Mouse (Mus musculus) lung, adult 2 months (tissue): ENCODE measurements around the gene Ppp1r8. TPM values are rescaled to one million over a fixed set of nuclear protein-coding genes. Genes with fewer than 3 reads are reported as not detected.
A peak's percentile ranks its signal among the peaks of the same experiment; 100 is the strongest.

ENCODE experiments used
- DNase-seq: peaks from one replicate; pipeline ENCODE4 v3.0.0; 2022
- H3K4me1 ChIP-seq: fragments of 200-500 bp; 2 replicates; pipeline ENCODE4 v1.6.1; 2011; ENCODE audit warnings: low read length; ENCODE audit not compliant: control insufficient read depth, insufficient read depth
- H3K4me3 ChIP-seq: fragments of 200-500 bp; replicated peaks from 2 replicates; pipeline ENCODE3; 2011; ENCODE audit warnings: low read depth, mild to moderate bottlenecking, control low read depth, low read length; ENCODE audit errors: extremely low read depth
- CTCF ChIP-seq: fragments of 200-500 bp; IDR thresholded peaks from 2 replicates; pipeline ENCODE4 v1.5.1; 2011; ENCODE audit warnings: mild to moderate bottlenecking, low read length, control low read depth; ENCODE audit not compliant: insufficient read depth
- POLR2A ChIP-seq: fragments of 200-500 bp; IDR thresholded peaks from 2 replicates; pipeline ENCODE4 v1.6.1; 2011; ENCODE audit warnings: low read depth, mild to moderate bottlenecking, control low read depth, low read length, borderline replicate concordance; ENCODE audit errors: extremely low read depth
- WGBS: fragments of 180-500 bp; shearing (Covaris S2); methylation state at CpG from one replicate; pipeline ENCODE4 v1.1.7; 2018; 5-methylcytosine and 5-hydroxymethylcytosine counted together
- polyA plus RNA-seq: library from polyadenylated mRNA; depleted of rRNA; stranded (reverse); fragments of >200 nt; gene quantifications from 2 replicates; pipeline ENCODE4 v1.2.3, GENCODE M21; 2012

Ppp1r8 gene
- polyA plus RNA-seq, 1 experiment = 29.9 TPM

DNA sequence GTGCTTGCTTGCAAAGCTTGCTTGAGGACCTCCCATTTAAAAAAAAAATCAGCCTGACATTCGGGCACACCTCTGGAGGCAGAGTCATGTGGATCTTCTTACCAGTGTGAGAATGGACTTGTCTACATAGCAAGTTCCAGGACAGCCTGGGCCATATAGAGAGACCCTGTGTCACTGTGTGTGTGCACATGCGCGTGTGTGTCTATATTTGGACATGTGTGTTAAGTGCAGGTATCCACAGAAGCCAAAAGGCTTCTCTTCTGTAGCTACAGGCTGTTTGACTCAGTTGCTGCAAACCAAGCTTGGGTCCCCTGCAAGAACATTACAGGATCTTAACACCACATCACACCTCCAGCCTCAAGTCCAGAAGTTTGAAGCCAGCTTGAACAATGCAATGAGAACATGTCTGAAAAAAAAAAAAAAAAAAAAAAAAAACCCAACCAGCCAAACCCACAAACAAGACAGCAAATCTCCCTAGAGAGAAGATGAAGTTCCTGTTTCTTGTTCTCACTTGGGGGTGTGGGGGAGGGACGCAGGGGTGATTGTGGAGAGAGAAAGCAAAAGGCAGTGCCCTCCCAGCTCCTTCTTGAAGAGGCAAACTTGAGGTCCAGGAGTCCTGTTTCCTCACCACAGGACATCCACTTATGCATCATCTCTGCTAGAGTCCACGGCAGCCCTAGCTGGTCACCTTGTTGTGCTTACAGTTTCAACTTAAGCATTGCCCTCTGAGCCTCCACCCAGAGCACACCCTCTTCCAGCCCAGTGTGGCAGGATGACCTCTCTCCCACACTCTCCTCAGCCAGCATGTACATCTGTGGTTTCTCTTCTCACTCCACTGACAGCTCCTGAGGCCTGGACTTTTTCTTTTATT lies 35.0 kb downstream of the Ppp1r8 start:
- 43% methylated on average over 5 of the region's 5 CpGs for WGBS
- DNase-seq = no peak
- Histone ChIP-seq H3K4me3 (no peak overlapping the region), H3K4me1 (no peaks in the 10 kb centered on the region)
- TF ChIP-seq CTCF (no peak), POLR2A (no peak)

DNA sequence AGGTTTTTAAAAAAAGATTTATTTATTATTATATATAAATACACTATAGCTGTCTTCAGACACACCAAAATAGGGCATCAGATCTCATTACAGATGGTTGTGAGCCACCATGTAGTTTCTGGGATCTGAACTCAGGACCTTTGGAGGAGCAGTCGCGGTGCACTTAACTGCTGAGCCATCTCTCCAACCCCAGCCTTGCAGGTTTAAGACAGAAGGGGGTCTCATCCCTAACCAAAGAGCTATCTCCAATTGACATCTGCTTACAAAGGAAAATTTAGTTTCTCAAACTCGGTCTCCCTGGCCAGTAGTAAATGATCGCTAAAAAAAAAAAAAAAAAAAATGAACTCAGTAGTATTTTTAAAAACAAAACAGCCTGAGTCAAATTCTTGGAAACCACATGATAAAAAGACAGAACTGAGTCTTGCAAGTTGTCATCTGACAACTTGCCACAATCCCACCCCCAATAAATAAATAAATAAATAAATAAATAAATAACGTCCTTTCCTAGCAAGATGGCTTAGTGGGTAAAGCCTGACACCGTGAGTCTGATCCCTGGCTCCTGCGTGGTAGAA lies 36.3 kb downstream of the Ppp1r8 start:
- Histone ChIP-seq H3K4me3 (no peak overlapping the region), H3K4me1 (no peaks in the 10 kb centered on the region)
- 80% methylated on average over 7 of the region's 7 CpGs for WGBS
- no peak for DNase-seq
- no peak for TF ChIP-seq CTCF
- TF ChIP-seq POLR2A = no peak

DNA sequence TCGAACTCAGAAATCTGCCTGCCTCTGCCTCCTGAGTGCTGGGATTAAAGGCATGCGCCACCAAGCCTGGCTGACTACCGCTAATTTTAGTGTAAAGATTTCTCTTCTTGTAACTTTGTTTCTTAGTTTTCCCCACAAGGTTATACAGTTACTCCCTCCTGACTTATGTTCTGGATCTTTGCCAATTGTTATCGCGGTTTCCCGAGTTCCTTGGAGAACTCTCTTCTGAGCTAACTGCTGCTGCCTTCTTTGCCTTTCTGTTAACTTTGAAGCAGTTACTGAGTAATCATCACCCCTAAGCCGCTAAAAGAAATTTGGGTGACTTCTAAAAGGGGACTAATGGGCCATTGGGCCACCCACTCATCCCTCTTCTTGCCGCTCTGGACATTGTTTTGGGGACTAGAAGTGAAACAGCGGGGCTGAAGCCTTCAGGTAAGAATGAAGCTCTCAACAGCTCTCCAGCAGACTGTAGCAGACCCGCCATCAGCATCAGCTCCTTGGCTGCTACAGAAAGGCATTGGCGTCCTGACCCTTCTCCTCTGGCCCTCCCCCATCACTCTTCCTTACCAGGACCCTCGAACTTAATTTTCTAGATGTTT lies 37.3 kb downstream of the Ppp1r8 start:
- TF ChIP-seq CTCF = no peak
- TF ChIP-seq POLR2A = no peak
- no peak overlapping the region for H3K4me3 ChIP-seq
- H3K4me1 ChIP-seq = no peaks in the 10 kb centered on the region
- no peak for DNase-seq
- 64% methylated on average over 12 of the region's 12 CpGs for WGBS

DNA sequence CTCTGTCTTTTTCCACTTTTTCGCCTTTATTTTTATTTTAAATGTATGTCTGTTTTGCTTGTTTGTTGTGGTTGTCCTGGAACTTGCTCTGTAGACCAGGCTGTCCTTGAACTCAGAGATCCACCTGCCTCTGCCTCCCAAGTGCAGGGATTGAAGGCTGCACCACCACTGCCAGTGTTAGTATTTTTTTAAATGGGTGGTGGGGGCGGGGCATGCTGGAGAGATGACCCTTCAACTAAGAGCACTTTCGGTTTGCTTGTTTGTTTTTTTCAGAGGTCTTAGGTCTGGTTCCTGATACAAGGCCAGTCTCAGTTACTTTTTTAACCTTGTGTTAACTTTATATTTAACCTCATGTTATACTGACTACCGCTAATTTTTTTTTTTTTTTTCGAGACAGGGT lies 37.8 kb downstream of the Ppp1r8 start:
- Histone ChIP-seq H3K4me1 (no peaks in the 10 kb centered on the region), H3K4me3 (no peak overlapping the region)
- DNase-seq = no peak
- TF ChIP-seq CTCF = no peak
- 68% methylated on average over 5 of the region's 5 CpGs for WGBS

DNA sequence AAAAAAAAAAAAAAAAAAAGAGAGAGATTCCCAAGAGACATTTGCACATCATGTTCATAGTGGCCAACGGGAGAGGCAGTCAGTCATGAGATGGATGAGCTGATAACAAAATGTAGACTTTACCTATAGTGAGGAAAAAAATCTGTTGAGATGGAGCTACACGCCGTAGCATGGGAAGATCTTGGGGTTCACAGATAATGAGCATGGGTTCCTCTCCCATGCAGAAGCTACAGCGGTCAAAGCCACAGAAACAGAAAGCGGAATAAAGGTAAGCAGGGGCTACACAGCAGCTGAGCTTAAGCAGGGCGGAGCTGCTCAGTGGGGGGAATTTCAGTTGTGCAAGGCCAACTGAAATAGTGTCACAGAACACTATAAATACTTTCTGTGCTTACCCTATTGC lies 38.6 kb downstream of the Ppp1r8 start:
- Histone ChIP-seq H3K4me3 (no peak overlapping the region), H3K4me1 (no peaks in the 10 kb centered on the region)
- 83% methylated on average over 6 of the region's 6 CpGs for WGBS
- DNase-seq = no peak
- TF ChIP-seq POLR2A (no peak), CTCF (no peak)

DNA sequence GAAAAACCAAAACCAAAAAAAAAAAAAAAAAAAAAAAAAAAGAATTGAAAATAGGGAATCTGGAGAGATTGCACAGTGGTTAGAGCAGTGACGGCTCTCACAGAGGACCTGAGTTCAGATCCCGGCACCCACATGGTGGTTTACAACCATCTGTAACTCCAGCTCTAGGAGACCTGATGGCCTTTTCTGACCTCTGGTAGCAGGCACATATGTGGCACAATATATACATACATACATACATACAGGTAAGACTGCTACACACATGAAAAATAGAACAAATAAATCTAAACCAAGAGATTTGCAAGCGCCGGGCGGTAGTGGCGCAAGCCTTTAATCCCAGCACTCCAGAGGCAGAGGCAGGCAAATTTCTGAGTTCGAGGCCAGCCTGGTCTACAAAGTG lies 39.1 kb downstream of the Ppp1r8 start:
- Histone ChIP-seq H3K4me3 (no peak overlapping the region), H3K4me1 (no peaks in the 10 kb centered on the region)
- no peak for TF ChIP-seq POLR2A
- 94% methylated on average over 7 of the region's 7 CpGs for WGBS
- no peak for DNase-seq

DNA sequence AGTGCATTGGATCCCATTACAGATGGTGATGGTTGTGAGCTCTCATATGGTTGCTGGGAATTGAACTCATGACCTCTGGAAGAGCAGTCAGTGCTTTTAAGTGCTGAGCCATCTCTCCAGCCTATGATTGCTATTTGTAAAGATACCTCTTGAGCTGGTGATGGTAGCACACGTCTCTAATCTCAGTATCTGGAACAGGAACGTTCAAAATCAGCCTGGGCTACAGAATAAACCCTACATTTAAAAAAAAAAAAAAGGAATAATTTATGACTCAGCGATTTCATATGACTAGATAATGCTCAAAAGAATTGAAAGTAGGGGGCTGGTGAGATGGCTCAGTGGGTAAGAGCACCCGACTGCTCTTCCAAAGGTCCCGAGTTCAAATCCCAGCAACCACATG lies 39.8 kb downstream of the Ppp1r8 start:
- Histone ChIP-seq H3K4me3 (no peak overlapping the region), H3K4me1 (no peaks in the 10 kb centered on the region)
- 79% methylated on average over 5 of the region's 5 CpGs for WGBS
- no peak for DNase-seq
- TF ChIP-seq POLR2A = no peak
- TF ChIP-seq CTCF = no peak

DNA sequence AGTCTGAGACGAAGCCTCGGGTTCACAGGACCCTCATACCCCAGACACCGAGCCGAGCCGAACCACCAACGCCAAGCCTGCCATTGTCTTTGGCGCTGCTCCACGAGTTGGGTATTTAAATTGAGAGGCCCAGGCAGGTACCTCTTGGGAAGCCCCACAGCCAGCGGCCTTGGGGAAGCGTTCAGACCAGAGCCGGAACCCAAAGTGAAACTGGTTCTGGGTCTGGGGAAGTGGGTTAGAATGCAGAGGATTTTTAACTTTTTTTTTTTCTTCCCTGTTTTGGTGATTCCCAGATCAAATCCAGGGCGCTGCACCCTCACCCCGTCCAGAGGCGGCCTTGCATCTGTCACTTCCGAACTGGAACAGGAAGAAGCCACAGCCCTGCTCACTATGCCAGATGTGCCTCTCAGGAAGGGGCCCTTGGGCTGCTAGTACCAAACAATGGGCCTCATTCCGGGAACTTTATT lies 40.8 kb downstream of the Ppp1r8 start:
- TF ChIP-seq CTCF (no peak), POLR2A (no peak)
- peak; percentile 18 for DNase-seq
- Histone ChIP-seq H3K4me1 (no peaks in the 10 kb centered on the region), H3K4me3 (no peak overlapping the region)
- WGBS = 44% methylated on average over 16 of the region's 16 CpGs

DNA sequence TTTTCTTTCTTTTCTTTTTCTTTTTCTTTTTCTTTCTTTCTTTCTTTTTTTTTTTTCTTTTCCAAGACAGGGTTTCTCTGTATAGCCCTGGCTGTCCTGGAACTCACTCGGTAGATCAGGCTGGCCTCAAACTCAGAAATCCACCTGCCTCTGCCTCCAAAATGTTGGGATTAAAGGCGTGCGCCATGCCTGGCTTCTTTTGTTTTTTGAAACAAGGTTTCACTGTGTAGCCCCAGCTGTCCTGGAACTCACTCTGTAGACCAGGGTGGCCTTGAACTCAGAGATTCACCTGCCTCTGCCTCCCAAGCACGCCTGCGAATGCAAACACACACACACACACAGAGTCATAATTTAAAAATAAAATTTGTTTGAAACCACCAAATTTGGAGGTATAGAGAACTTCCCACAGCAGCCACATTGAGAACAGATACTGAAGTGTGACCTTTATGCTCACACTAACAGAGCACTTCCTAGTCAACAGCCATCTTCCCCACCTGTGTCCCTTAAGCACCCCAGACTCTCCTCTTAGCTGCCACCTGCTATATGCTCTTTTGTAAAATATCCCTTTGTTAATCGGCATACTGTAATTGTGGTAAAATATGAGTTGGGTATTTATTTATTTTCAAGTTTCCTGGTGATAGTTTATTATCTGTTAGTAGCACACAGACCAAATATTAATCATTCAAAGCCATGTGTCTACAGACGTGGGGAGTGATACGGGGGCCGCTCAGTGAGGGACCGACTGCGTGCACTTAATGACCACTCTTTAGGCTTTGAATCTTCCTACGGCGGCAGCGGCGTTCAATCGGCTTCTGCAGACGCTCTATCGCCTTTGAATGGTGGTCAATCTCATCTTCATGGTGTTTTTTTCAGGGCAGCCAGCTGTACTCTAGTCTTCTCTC lies 41.5 kb downstream of the Ppp1r8 start:
- 72% methylated on average over 18 of the region's 18 CpGs for WGBS
- DNase-seq = no peak
- Histone ChIP-seq H3K4me1 (no peaks in the 10 kb centered on the region), H3K4me3 (no peak overlapping the region)
- TF ChIP-seq POLR2A (no peak), CTCF (no peak)
